Mouse (Mus musculus) liver, adult 2 months (tissue): ENCODE measurements around the gene Rpl35a.

ENCODE experiments used
- CTCF ChIP-seq: fragments of 200-500 bp; IDR thresholded peaks from 2 replicates; pipeline ENCODE4 v1.5.1; 2011; ENCODE audit warnings: low read depth, low read length, control low read depth
- POLR2A ChIP-seq: fragments of 200-500 bp; IDR thresholded peaks from 2 replicates; pipeline ENCODE4 v1.6.1; 2011; ENCODE audit warnings: low read length, control low read depth; ENCODE audit not compliant: insufficient read depth; ENCODE audit errors: extremely low read depth

GRCm38 (mm10) chr16:33062682-33063131 lies 6.5 kb downstream of the Rpl35a start:
- TF ChIP-seq POLR2A (no peak), CTCF (no peak)
